Mouse (Mus musculus): ENCODE results near the gene Arhgap17.

DNA sequence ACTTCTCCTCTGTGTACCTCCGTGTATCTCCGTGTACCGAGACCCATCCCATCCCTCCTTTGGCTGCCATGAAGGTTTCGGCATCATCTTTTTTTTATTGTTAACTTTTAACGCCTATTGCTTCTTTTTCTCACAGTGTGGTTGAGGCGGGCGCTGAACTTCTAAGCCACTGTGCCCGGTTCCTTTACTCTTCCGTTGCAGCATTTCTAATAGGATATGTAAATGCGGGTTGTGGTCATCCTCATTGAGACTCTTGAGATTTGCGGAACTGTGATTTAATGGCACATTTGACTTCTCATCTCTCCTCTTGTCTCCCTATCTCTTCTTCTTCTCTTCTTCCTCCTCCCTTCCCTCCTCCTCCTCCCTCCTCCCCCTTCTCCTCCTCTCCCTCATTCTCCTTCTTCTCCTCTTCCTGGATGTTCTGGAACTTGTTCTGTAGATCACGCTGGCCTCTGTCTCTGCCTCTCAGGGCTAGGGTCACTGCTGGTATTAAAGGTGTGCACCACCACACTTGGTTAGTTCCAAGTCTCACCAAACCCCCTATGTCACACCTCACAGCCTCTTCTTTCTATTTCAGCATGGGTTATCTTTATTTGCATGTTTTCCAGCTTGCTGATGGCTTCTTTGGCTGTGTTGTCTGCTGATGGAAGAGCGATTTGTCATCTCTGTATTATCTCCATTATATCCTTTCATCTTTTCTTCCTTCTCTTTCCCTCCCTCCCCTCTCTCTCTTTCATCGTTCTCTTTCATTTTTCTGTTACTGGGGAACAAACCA is 115.3 kb downstream of the Arhgap17 start:
- TF ChIP-seq CTCF (conservative IDR thresholded peaks at IDR 0.05; ENCODE audit: low read length) (no peak), POU5F1 (IDR thresholded peaks at IDR 0.05; ENCODE audit: borderline replicate concordance, low read length) (no peak), NANOG (IDR thresholded peaks at IDR 0.05; ENCODE audit: borderline replicate concordance, low read length) (no peak)

Measured in E14TG2a.4 (cell line).